Mouse (Mus musculus): Measurements from ENCODE around the gene Fbxw24. TPM values are rescaled to one million over a fixed set of nuclear protein-coding genes. Genes with fewer than 3 reads are reported as not detected.
"Not testable (repeated sequence)": the region's sequence is repeated elsewhere in the genome, so short reads cannot be mapped to it uniquely, and the experiment has no call there.

Gene Fbxw24
- total RNA-seq (2021), result not detected
- long read RNA-seq, experiment 1, result 0 reads
- long read RNA-seq, experiment 2, result 0 reads

DNA sequence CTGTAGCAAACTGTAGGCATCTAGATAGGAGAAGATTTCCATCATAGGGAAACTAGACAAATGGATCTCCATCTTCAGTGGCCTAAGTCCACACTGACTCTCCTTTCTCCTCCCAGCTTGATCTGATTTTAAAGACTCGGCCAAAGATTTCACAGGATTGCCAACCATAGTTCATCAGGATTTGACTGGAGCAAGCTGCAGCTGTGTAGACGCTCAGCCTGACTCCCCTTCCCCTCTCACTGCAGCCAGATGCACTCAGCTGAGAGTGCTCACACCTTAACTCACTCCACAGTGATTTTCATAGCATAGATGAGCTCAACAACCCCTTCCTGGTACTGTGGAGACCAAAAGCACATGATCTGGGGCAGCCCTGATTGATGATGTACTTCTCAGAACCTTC, at the start of gene Fbxw24:
Gene Fbxw24, minus strand, starts transcription at position 101 of the 400 bp plus-strand sequence.
- not testable (repeated sequence) for DNase-seq

GRCm38 (mm10) chr9:109664552-109664951, 38.7 kb upstream of the Fbxw24 start, which contains the start of gene Fbxw25:
Gene Fbxw25 (minus strand): TSS chr9:109664652.
- not testable (repeated sequence) for DNase-seq

- not testable (repeated sequence) for DNase-seq
These were observed 19.0 kb downstream of the Fbxw24 start for GRCm38 (mm10) chr9:109606837-109607236.

DNA sequence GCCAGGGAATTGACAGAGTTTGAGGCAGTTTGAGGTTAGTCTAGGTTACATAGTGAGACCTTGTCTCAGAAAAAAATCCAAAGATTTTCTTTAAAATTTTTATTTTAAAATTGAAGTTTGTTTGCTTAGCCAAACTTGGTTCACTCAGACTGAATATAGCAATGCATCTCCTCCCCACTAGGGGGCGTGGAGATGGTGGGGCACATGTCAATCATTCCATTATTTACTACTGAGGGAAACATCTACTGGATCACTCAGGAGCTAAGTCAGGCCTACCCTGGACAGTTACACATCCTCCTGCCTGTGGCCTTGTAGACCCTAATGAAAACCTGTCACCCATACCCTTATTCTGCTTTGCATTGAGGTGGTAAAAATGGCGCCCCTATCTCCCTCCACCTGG, 23.7 kb downstream of the Fbxw24 start:
- not testable (repeated sequence) for DNase-seq

DNA sequence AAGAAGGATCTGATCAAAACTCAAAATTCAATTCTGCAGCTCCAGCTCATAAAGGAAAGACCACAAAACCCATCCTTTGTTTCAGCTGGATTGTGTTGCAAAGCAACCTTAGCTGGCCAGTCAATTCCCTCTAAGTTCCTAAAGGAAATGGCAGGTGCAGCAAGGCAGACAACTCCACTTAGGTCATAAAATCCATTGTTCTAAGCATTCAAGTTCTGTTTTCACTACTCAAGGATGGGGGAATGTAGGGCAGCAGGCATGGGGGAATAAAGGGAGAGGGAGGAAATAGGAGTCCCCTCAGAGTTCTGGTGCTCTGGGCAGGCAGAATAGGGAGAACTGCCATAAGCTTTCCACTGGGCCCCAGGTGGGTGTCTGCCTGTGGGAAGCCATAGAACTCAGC, 28.6 kb downstream of the Fbxw24 start:
- no peak for DNase-seq

- DNase-seq, result no peak
These were observed 31.0 kb downstream of the Fbxw24 start for GRCm38 (mm10) chr9:109594866-109595265.

DNA sequence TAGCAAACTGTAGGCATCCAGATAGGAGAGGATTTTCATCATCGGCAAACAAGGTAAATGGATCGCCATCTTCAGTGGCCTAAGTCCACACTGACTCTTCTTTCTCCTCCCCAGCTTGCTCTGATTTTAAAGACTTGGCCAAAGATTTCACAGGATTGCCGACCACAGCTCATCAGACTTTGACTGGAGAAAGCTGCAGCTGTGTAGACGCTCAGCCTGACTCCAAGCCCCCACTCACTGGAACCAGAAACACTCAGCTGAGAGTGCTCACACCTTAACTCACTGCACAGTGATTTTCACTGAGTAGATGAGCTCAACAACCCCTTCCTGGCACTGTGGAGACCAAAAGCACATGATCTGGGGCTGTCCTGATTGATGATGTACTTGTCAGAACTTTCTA, 57.7 kb downstream of the Fbxw24 start, which contains the start of gene Fbxw15:
Gene Fbxw15, minus strand, starts transcription at position 101 of the 400 bp plus-strand sequence.
- DNase-seq, result not testable (repeated sequence)

DNA sequence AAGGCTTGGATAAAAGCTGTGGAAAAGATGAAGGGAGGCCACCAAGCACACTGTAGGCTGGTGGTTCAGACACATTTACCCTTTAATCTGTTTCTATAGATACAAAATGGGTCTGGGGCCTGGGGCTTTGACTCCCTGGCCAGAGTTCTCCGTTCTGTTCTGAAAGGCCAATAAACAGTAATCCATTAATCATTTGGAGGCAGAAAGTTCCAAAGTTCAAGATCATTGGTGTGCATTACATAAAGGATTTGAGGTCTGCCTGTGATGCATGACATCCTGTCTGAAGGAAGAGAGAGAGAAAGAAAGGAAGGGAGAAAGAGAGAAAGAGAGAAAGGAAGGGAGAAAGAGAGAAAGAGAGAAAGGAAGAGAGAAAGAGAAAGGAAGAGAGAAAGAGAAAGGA, 60.3 kb downstream of the Fbxw24 start:
- DNase-seq, result no peak

DNA sequence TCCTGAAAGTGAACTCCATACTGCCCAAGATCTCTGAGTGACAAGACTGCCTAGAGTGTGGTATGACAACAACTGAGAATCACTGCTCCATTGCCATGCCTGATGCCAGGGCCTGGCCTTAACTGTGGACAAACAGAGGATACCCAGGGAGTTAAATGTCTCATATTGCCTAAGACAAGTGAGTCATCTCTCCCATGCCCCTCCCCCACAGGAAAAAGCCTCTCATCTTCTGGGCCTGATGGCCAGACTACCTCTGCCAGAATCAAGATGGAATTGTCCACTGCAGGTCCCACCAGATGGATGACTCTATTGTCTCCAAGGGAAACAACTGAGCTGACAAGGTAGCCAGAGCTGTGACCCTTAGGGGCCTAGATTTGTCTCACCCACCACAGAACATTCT, 63.8 kb downstream of the Fbxw24 start:
- not testable (repeated sequence) for DNase-seq

DNA sequence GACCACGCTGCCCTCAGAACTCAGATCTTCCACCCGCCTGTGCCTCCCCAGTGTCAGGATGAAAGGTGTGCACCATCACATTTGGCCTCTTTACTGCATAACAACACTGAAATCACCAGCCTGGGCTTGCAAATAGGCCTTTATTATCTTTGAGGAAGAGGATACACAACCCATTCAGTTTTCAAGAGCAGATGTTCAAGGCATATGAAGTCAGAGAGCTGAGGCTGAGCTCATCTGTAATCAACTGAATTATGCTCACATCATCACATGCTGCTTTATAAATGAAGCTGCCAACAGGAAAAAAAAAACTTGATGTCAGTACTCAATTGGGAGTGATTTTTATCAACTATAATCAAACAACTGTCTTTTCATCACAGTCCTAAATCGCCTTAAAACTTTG, 73.4 kb downstream of the Fbxw24 start:
- DNase-seq, result no peak

Other genes with a start within 250 kb of the Fbxw24 start
- not detected for gene Fbxw22, start 221.8 kb downstream of the Fbxw24 start, total RNA-seq (2021)
- gene Fbxw16, start 176.9 kb downstream of the Fbxw24 start, total RNA-seq (2021), result not detected
- not detected for gene Fbxw19, start 130.2 kb downstream of the Fbxw24 start, total RNA-seq (2021)
- gene Fbxw15, start 57.8 kb downstream of the Fbxw24 start, total RNA-seq (2021), result not detected
- not detected for gene Fbxw25, start 38.6 kb upstream of the Fbxw24 start, total RNA-seq (2021)
- not detected for gene Fbxw18, start 76.6 kb upstream of the Fbxw24 start, total RNA-seq (2021)
- gene Fbxw26, start 120.0 kb upstream of the Fbxw24 start, total RNA-seq (2021), result not detected
- not detected for gene Fbxw27, start 164.6 kb upstream of the Fbxw24 start, total RNA-seq (2021)
- gene Spink8, start 186.2 kb upstream of the Fbxw24 start, total RNA-seq (2021), result not detected
- gene Nme6, start 206.7 kb upstream of the Fbxw24 start, total RNA-seq (2021), result 10 to 100 TPM; 23.4 to 25.3 TPM
- gene Camp, start 223.6 kb upstream of the Fbxw24 start, total RNA-seq (2021), result not detected
- 1 to 10 TPM; 4.7 to 5.3 TPM for gene Cdc25a, start 249.5 kb upstream of the Fbxw24 start, total RNA-seq (2021)